Mouse (Mus musculus) spleen, adult 12 weeks (tissue): ENCODE data around the gene Jmjd7.

Experiments used
- DNase-seq: peaks from one replicate; pipeline ENCODE4 v3.0.0; 2022; ENCODE audit warnings: low spot score

The Jmjd7 gene

GRCm38 (mm10) chr2:120060190-120060589, 32.9 kb downstream of the Jmjd7 start:
- DNase-seq, result no peak

GRCm38 (mm10) chr2:120060651-120061050, 33.4 kb downstream of the Jmjd7 start:
- no peak for DNase-seq

- DNase-seq, result no peak
Observed at GRCm38 (mm10) chr2:120062248-120062647, 35.0 kb downstream of the Jmjd7 start.

GRCm38 (mm10) chr2:120064639-120065038, 37.4 kb downstream of the Jmjd7 start:
- DNase-seq, result no peak

GRCm38 (mm10) chr2:120065243-120065642, 38.0 kb downstream of the Jmjd7 start:
- DNase-seq, result no peak

- DNase-seq, result no peak
Observed at GRCm38 (mm10) chr2:120066224-120066623, 38.9 kb downstream of the Jmjd7 start.

GRCm38 (mm10) chr2:120068555-120069465, 41.5 kb downstream of the Jmjd7 start:
- DNase-seq, result no peak

GRCm38 (mm10) chr2:120069466-120069990, 42.2 kb downstream of the Jmjd7 start:
- no peak for DNase-seq

- DNase-seq, result no peak
Observed at GRCm38 (mm10) chr2:120074096-120074495, 46.8 kb downstream of the Jmjd7 start.

GRCm38 (mm10) chr2:120076076-120076705, 48.9 kb downstream of the Jmjd7 start:
- no peak for DNase-seq
